Mouse (Mus musculus): ENCODE measurements at regions not wholly inside any gene's neighbourhood (a gene's known extent, or its start where the extent isn't known, plus 50 kb on each side); places are given as distances from the start of the nearest gene placed in this dataset.

- no peak for ATAC-seq
These were observed 349.3 kb downstream of the Zfp619 start for GRCm38 (mm10) chr7:39866674-39867428.

- ATAC-seq: no peak
These were observed 349.9 kb downstream of the Zfp619 start for GRCm38 (mm10) chr7:39867451-39867850.

GRCm38 (mm10) chr7:39882113-39882512, 364.5 kb downstream of the Zfp619 start:
- ATAC-seq: no peak

GRCm38 (mm10) chr7:39894208-39894896, 376.8 kb downstream of the Zfp619 start:
- ATAC-seq: no peak

GRCm38 (mm10) chr7:39896918-39897317, 379.4 kb downstream of the Zfp619 start:
- ATAC-seq: no peak

- ATAC-seq: no peak
These were observed 380.7 kb downstream of the Zfp619 start for GRCm38 (mm10) chr7:39898268-39898667.

GRCm38 (mm10) chr7:39933946-39934345, 416.4 kb downstream of the Zfp619 start:
- ATAC-seq: no peak

- no peak for ATAC-seq
These were observed 419.7 kb downstream of the Zfp619 start for GRCm38 (mm10) chr7:39937262-39937661.

GRCm38 (mm10) chr7:39942262-39942900, 424.8 kb downstream of the Zfp619 start:
- ATAC-seq: no peak

GRCm38 (mm10) chr7:39954110-39954509, 436.5 kb downstream of the Zfp619 start:
- ATAC-seq: no peak

GRCm38 (mm10) chr7:39954931-39955330, 437.4 kb downstream of the Zfp619 start:
- no peak for ATAC-seq

- ATAC-seq: no peak
These were observed 460.6 kb downstream of the Zfp619 start for GRCm38 (mm10) chr7:39978121-39978520.

- no peak for ATAC-seq
These were observed 464.1 kb downstream of the Zfp619 start for GRCm38 (mm10) chr7:39981647-39982046.
